ENCODE assay signal across 16 mouse cellular contexts in genomic region chr6:147559316-147559715, GRCm38 (mm10).
"Had no signal": no experiment of that assay in that cellular context is flagged by ENCODE, and none has a peak within 500 bp of the region (broad histone marks: within the 10 kb centered on the region; RNA-seq: fewer than 3 reads in every experiment).

No protein-coding gene starts in this region.

- H3K27me3 ChIP-seq: neural tube, embryonic 13.5 days; neural tube, embryonic 15.5 days; stomach, embryonic 15.5 days had no signal

- H3K4me2 ChIP-seq: neural tube, embryonic 13.5 days; neural tube, embryonic 15.5 days; stomach, embryonic 15.5 days had no signal

- H3K4me1 ChIP-seq: neural tube, embryonic 13.5 days; neural tube, embryonic 15.5 days had no signal

- DNase-seq: retina, postnatal 1 day; right cerebral cortex, adult 18-20 months; right cerebral cortex, postnatal 14 days; right cerebral cortex, postnatal 25 days; right cerebral cortex, postnatal 4 days; spleen, adult 18-20 months; thymus, adult 18-20 months; thymus, adult 2 months; thymus, postnatal 14 days; thymus, postnatal 25 days; thymus, postnatal 36 days; thymus, postnatal 4 days had no signal

- H3K27ac ChIP-seq: neural tube, embryonic 13.5 days; neural tube, embryonic 15.5 days; stomach, embryonic 15.5 days; stomach, postnatal 0 days had no signal

- H3K4me3 ChIP-seq: neural tube, embryonic 13.5 days; neural tube, embryonic 15.5 days; stomach, embryonic 15.5 days had no signal

- H3K9ac ChIP-seq: neural tube, embryonic 13.5 days; neural tube, embryonic 15.5 days; stomach, embryonic 15.5 days had no signal

- H3K36me3 ChIP-seq: neural tube, embryonic 15.5 days; stomach, embryonic 15.5 days had no signal

- H3K9me3 ChIP-seq: neural tube, embryonic 13.5 days; neural tube, embryonic 15.5 days; stomach, embryonic 15.5 days had no signal
